In genomic region chr3:89270891-89271290, GRCm38 (mm10) we compare ENCODE assay signal across 9 mouse cellular contexts. TPM values are rescaled to one million over a fixed set of nuclear protein-coding genes. Genes with fewer than 3 reads are reported as not detected.
A peak's percentile ranks its signal among the peaks of the same experiment; 100 is the strongest.
DNase-seq lines count a peak whose midpoint lies in the region; ATAC-seq lines count a peak whose summit lies in the region.
"Had no signal": no experiment of that assay in that cellular context is flagged by ENCODE, and none has a peak within 500 bp of the region (broad histone marks: within the 10 kb centered on the region; RNA-seq: fewer than 3 reads in every experiment).

No protein-coding gene starts in this region.

- H3K9me3 ChIP-seq in midbrain, embryonic 10.5 days (replicated peaks): no peaks in the 10 kb centered on the region

- intact Hi-C loops in heart, postnatal 14 days (cut with DNase I): no loop called here

- peak; percentile 75 for DNase-seq in cerebellum, adult 11-12 months
- DNase-seq in cerebellum, postnatal 4 days (ENCODE audit: low spot score in 2 of 2): no peak
- peak; percentile 84 for DNase-seq in Muller cell, postnatal 12 days (ENCODE audit: inconsistent ontology term)
- peak; percentile 89 for DNase-seq in fat pad, adult 2 months (ENCODE audit: extremely low read depth, low read depth, low spot score)
- DNase-seq in heart, postnatal 14 days: peak; percentile 53 to 60
- peak; percentile 65 to 69 for DNase-seq in layer of hippocampus, postnatal 36 days
- no peak for DNase-seq in midbrain, embryonic 10.5 days (ENCODE audit: low spot score)

- peaks cover 5% of the 10 kb centered on the region; the same call in 1 of the 2 replicates for H3K36me3 ChIP-seq in midbrain, embryonic 10.5 days

- ATAC-seq in megakaryocyte progenitor cell, adult 5-6 weeks (replicated peaks; ENCODE audit: poor library complexity): no peak

- WGBS in midbrain, embryonic 10.5 days: 72% methylated on average over 6 of the region's 6 CpGs

- H3K27ac ChIP-seq in midbrain, embryonic 10.5 days (replicated peaks): peak overlapping the region; percentile 86

- H3K27me3 ChIP-seq in midbrain, embryonic 10.5 days (ENCODE audit: low read depth, poor library complexity, severe bottlenecking): peaks cover 46% of the 10 kb centered on the region

- H3K4me1 ChIP-seq in midbrain, embryonic 10.5 days: peaks cover 44% of the 10 kb centered on the region

- H3K4me3 ChIP-seq in midbrain, embryonic 10.5 days: peak overlapping the region; percentile 66

RNA-seq across cellular contexts. Expression of gene Slc50a1, which starts 0.5 kb away (rescaled TPM):
- total RNA-seq in heart, postnatal 14 days (2021): 10 to 100 TPM; 20.6 to 22.7 TPM
- 10 to 100 TPM; 44.0 to 47.1 TPM for total RNA-seq in layer of hippocampus, postnatal 36 days (2021)
- 29.8 and 34.3 TPM in 2 replicates for polyA plus RNA-seq in midbrain, embryonic 10.5 days (2016; fragmentation: Nextera tagmentation; extraction: Ambion mirVana)
- 70.1 and 72.0 TPM in 2 replicates for total RNA-seq in megakaryocyte progenitor cell, adult 5-6 weeks (2015)
- 49.4 and 65.0 TPM in 2 replicates for total RNA-seq in megakaryocyte progenitor cell, adult 5-6 weeks (2017)

RNA-seq across cellular contexts. Expression of gene Efna1, which starts 10.1 kb away (rescaled TPM):
- 10 to 100 TPM; 32.4 to 34.0 TPM for total RNA-seq in heart, postnatal 14 days (2021)
- 1 to 10 TPM; 8.8 to 9.9 TPM for total RNA-seq in layer of hippocampus, postnatal 36 days (2021)
- polyA plus RNA-seq in midbrain, embryonic 10.5 days (2016; fragmentation: Nextera tagmentation; extraction: Ambion mirVana): 11.8 TPM in 2 replicates
- total RNA-seq in megakaryocyte progenitor cell, adult 5-6 weeks (2015): 0.62 TPM in 1 of 2 replicates, not detected in the other
- total RNA-seq in megakaryocyte progenitor cell, adult 5-6 weeks (2017): 0.17 TPM in 1 of 2 replicates, not detected in the other
- total RNA-seq: hematopoietic stem cell, adult 5-6 weeks had no signal

RNA-seq across cellular contexts. Expression of gene Dpm3, which starts 11.7 kb away (rescaled TPM):
- 10 to 100 TPM; 47.6 to 58.7 TPM for total RNA-seq in heart, postnatal 14 days (2021)
- 10 to 100 TPM; 50.4 to 65.2 TPM for total RNA-seq in layer of hippocampus, postnatal 36 days (2021)
- 94.9 and 101 TPM in 2 replicates for polyA plus RNA-seq in midbrain, embryonic 10.5 days (2016; fragmentation: Nextera tagmentation; extraction: Ambion mirVana)
- total RNA-seq in megakaryocyte progenitor cell, adult 5-6 weeks (2015): 84.4 and 101 TPM in 2 replicates
- 80.4 and 135 TPM in 2 replicates for total RNA-seq in megakaryocyte progenitor cell, adult 5-6 weeks (2017)

RNA-seq across cellular contexts. Expression of gene Trim46, which starts 24.8 kb away (rescaled TPM):
- total RNA-seq in heart, postnatal 14 days (2021): under 1 TPM; 0.68 to 0.76 TPM
- total RNA-seq in layer of hippocampus, postnatal 36 days (2021): 10 to 100 TPM; 86.7 to 93.7 TPM
- polyA plus RNA-seq in midbrain, embryonic 10.5 days (2016; fragmentation: Nextera tagmentation; extraction: Ambion mirVana): 5.7 and 11.5 TPM in 2 replicates
- 1.2 and 1.5 TPM in 2 replicates for total RNA-seq in megakaryocyte progenitor cell, adult 5-6 weeks (2015)
- total RNA-seq in megakaryocyte progenitor cell, adult 5-6 weeks (2017): 0.12 and 0.91 TPM in 2 replicates

RNA-seq across cellular contexts. Expression of gene Krtcap2, which starts 25.1 kb away (rescaled TPM):
- total RNA-seq in heart, postnatal 14 days (2021): 10 to 100 TPM; 71.9 to 72.8 TPM
- total RNA-seq in layer of hippocampus, postnatal 36 days (2021): 10 to 100 TPM; 71.4 to 86.2 TPM
- 268 and 282 TPM in 2 replicates for polyA plus RNA-seq in midbrain, embryonic 10.5 days (2016; fragmentation: Nextera tagmentation; extraction: Ambion mirVana)
- 284 and 290 TPM in 2 replicates for total RNA-seq in megakaryocyte progenitor cell, adult 5-6 weeks (2015)
- 294 and 304 TPM in 2 replicates for total RNA-seq in megakaryocyte progenitor cell, adult 5-6 weeks (2017)

Comparison
In these comparisons a context has a peak if more than half of its experiments do, and no peak if none do; other contexts are left out.
1. DNase-seq: peak in cerebellum, adult 11-12 months (single experiment), Muller cell, postnatal 12 days (single experiment), fat pad, adult 2 months (single experiment), heart, postnatal 14 days (2 of 2) and layer of hippocampus, postnatal 36 days (2 of 2); none in cerebellum, postnatal 4 days (0 of 2) and midbrain, embryonic 10.5 days (single experiment).
2. RNA of gene Efna1, which starts 10.1 kb away (total RNA-seq): 32.4 to 34.0 TPM in heart, postnatal 14 days and 8.8 to 9.9 TPM in layer of hippocampus, postnatal 36 days; 0.17 to 0.62 TPM in megakaryocyte progenitor cell, adult 5-6 weeks; every median in the first group is over 4 times any median in the second.